Mouse (Mus musculus) CH12.LX (cell line): ENCODE results near the gene 2610301B20Rik. TPM values are rescaled to one million over a fixed set of nuclear protein-coding genes. Genes with fewer than 3 reads are reported as not detected.

Experiments
- DNase-seq: peaks from one replicate; pipeline ENCODE4 v3.0.0-alpha.2; 2013; ENCODE audit errors: extremely low read depth
- H3K27ac ChIP-seq: 2 replicates; pipeline ENCODE4 v1.5.1; 2012; ENCODE audit warnings: low read depth, mild to moderate bottlenecking, control low read depth, moderate library complexity; ENCODE audit not compliant: insufficient read depth
- H3K27me3 ChIP-seq: replicated peaks from 2 replicates; pipeline ENCODE3; 2012; ENCODE audit warnings: inconsistent platforms
- H3K36me3 ChIP-seq, 2 experiments: replicated peaks in 1 of 2; 2 replicates each; pipeline versions ENCODE3 to v1.6.1; 2012; ENCODE audit warnings: inconsistent platforms in 1 of 2, low read length in 1 of 2, mild to moderate bottlenecking in 1 of 2, mixed read lengths in 1 of 2, moderate library complexity in 1 of 2; ENCODE audit not compliant: control insufficient read depth in 1 of 2, insufficient read depth in 1 of 2
- H3K4me1 ChIP-seq, 2 experiments: 2 replicates each; pipeline ENCODE4 v1.6.1; 2012; ENCODE audit warnings: inconsistent platforms in 1 of 2, moderate library complexity in 1 of 2; ENCODE audit not compliant: insufficient read depth in 2 of 2, control insufficient read depth in 1 of 2
- H3K4me2 ChIP-seq: 2 replicates; pipeline ENCODE4 v1.6.1; 2012; ENCODE audit warnings: low read depth, mild to moderate bottlenecking, control low read depth; ENCODE audit not compliant: poor library complexity, insufficient read depth, severe bottlenecking
- H3K4me3 ChIP-seq, 3 experiments: fragments of 150-350 bp in 1 of 3; sonication (generic) in 1 of 3; replicated peaks in 1 of 3; 2 replicates each; pipeline versions ENCODE3 to v1.5.1; 2011 to 2012; ENCODE audit warnings: low read depth in 2 of 3, low read length in 2 of 3, mild to moderate bottlenecking in 2 of 3, moderate library complexity in 2 of 3, control low read depth in 1 of 3, improper control_type of control experiment in 1 of 3, inconsistent platforms in 1 of 3, mixed read lengths in 1 of 3; ENCODE audit not compliant: poor library complexity in 1 of 3
- H3K79me2 ChIP-seq: replicated peaks from 2 replicates; pipeline ENCODE4 v1.6.1; 2012; ENCODE audit warnings: mild to moderate bottlenecking, moderate library complexity; ENCODE audit not compliant: control insufficient read depth, poor library complexity, insufficient read depth, severe bottlenecking; ENCODE audit errors: extremely low read depth
- H3K9ac ChIP-seq: 2 replicates; pipeline ENCODE4 v1.6.1; 2012; ENCODE audit warnings: low read depth, mild to moderate bottlenecking, control low read depth, moderate library complexity; ENCODE audit not compliant: insufficient read depth
- H3K9me3 ChIP-seq: replicated peaks from 2 replicates; pipeline ENCODE3; 2012; ENCODE audit warnings: low read length, inconsistent platforms, mixed read lengths
- BHLHE40 ChIP-seq: IDR thresholded peaks from 2 replicates; pipeline ENCODE4 v1.6.1; 2011; ENCODE audit warnings: mild to moderate bottlenecking, low read depth, low read length, improper control_type of control experiment
- CHD2 ChIP-seq: IDR thresholded peaks from 2 replicates; pipeline ENCODE4 v1.6.1; 2011; ENCODE audit warnings: low read length, improper control_type of control experiment
- CTCF ChIP-seq, 2 experiments: IDR thresholded peaks in 1 of 2; conservative IDR thresholded peaks in 1 of 2; 2 replicates each; pipeline ENCODE4 v1.5.1; 2011 to 2012; ENCODE audit warnings: low read depth in 2 of 2, low read length in 2 of 2, improper control_type of control experiment in 1 of 2, inconsistent platforms in 1 of 2, mild to moderate bottlenecking in 1 of 2, moderate library complexity in 1 of 2
- EP300 ChIP-seq: IDR thresholded peaks from 2 replicates; pipeline ENCODE4 v1.6.1; 2011; ENCODE audit warnings: low read length, improper control_type of control experiment
- ETS1 ChIP-seq: conservative IDR thresholded peaks from 2 replicates; pipeline ENCODE4 v1.6.1; 2012; ENCODE audit warnings: low read depth, mild to moderate bottlenecking, inconsistent platforms, low read length, improper control_type of control experiment, moderate library complexity
- GABPA ChIP-seq: IDR thresholded peaks from 2 replicates; pipeline ENCODE4 v1.6.1; 2012; ENCODE audit warnings: low read depth, low read length, improper control_type of control experiment, inconsistent platforms; ENCODE audit not compliant: insufficient replicate concordance
- HCFC1 ChIP-seq: IDR thresholded peaks from 2 replicates; pipeline ENCODE4 v1.6.1; 2012; ENCODE audit warnings: low read depth, mild to moderate bottlenecking, inconsistent platforms, low read length, improper control_type of control experiment
- IRF4 ChIP-seq: IDR thresholded peaks from 2 replicates; pipeline ENCODE4 v1.6.1; 2014; ENCODE audit warnings: low read depth, mild to moderate bottlenecking, inconsistent platforms, low read length, improper control_type of control experiment
- JUND ChIP-seq: conservative IDR thresholded peaks from 2 replicates; pipeline ENCODE4 v1.6.1; 2011; ENCODE audit warnings: low read depth, low read length, improper control_type of control experiment
- MAX ChIP-seq: IDR thresholded peaks from 2 replicates; pipeline ENCODE4 v1.6.1; 2011; ENCODE audit warnings: low read length, improper control_type of control experiment
- MXI1 ChIP-seq: IDR thresholded peaks from 2 replicates; pipeline ENCODE4 v1.6.1; 2011; ENCODE audit warnings: mild to moderate bottlenecking, low read depth, low read length, improper control_type of control experiment
- MYC ChIP-seq: IDR thresholded peaks from 2 replicates; pipeline ENCODE4 v1.6.1; 2011; ENCODE audit warnings: low read depth, mild to moderate bottlenecking, improper control_type of control experiment, low read length
- NELFE ChIP-seq: IDR thresholded peaks from 2 replicates; pipeline ENCODE4 v1.6.1; 2011; ENCODE audit warnings: low read depth, low read length, improper control_type of control experiment
- POLR2A ChIP-seq: IDR thresholded peaks from 2 replicates; pipeline ENCODE4 v1.6.1; 2011; ENCODE audit warnings: low read depth, mild to moderate bottlenecking, improper control_type of control experiment, low read length
- POLR2AphosphoS2 ChIP-seq: IDR thresholded peaks from 2 replicates; pipeline ENCODE4 v1.6.1; 2011; ENCODE audit warnings: low read depth, low read length, improper control_type of control experiment
- SMC3 ChIP-seq: IDR thresholded peaks from 2 replicates; pipeline ENCODE4 v1.6.1; 2011; ENCODE audit warnings: low read depth, low read length, improper control_type of control experiment
- TCF12 ChIP-seq: IDR thresholded peaks from 2 replicates; pipeline ENCODE4 v1.6.1; 2014; ENCODE audit warnings: low read depth, mild to moderate bottlenecking, inconsistent platforms, low read length, improper control_type of control experiment
- UBTF ChIP-seq: IDR thresholded peaks from 2 replicates; pipeline ENCODE4 v1.6.1; 2012; ENCODE audit warnings: low read depth, mild to moderate bottlenecking, inconsistent platforms, low read length, improper control_type of control experiment, moderate library complexity
- USF2 ChIP-seq: conservative IDR thresholded peaks from 2 replicates; pipeline ENCODE4 v1.6.1; 2011; ENCODE audit warnings: low read depth, low read length, improper control_type of control experiment
- ZMIZ1 ChIP-seq: IDR thresholded peaks from 2 replicates; pipeline ENCODE4 v1.6.1; 2012; ENCODE audit warnings: low read depth, mild to moderate bottlenecking, inconsistent platforms, low read length, improper control_type of control experiment
- dilution Hi-C: fragments of 300-500 bp; cut with MboI; formaldehyde crosslinking; loops from 2 replicates; pipeline ENCODE4 v1.14.3; 2020; ENCODE audit warnings: low sequenced_read_pairs; ENCODE audit not compliant: extremely low pct_unique_long_range_greater_than_20kb, extremely low pct_ligation_motif_present
- in situ Hi-C: fragments of 300-500 bp; cut with MboI; formaldehyde crosslinking; loops from 3 replicates; pipeline ENCODE4 v1.14.3; 2019; ENCODE audit warnings: low sequenced_read_pairs, low pct_ligation_motif_present, low pct_unique_long_range_greater_than_20kb, mixed read lengths
- polyA plus RNA-seq: library from polyadenylated mRNA; unstranded; fragments of >175 nt; gene quantifications from 2 replicates; pipeline ENCODE4 v1.2.1, GENCODE M21; 2012; ENCODE audit warnings: low read depth; ENCODE audit not compliant: insufficient read length
- total RNA-seq, 2 experiments: library from RNA; depleted of rRNA; stranded (reverse); fragments of 300-350 nt in 1 of 2; fragments of >200 nt in 1 of 2; gene quantifications; 2 replicates each; pipeline ENCODE4 v1.2.3; 2012 to 2014

The 2610301B20Rik gene
- total and polyA plus RNA-seq, 3 experiments = 7.9 to 27.4 (median 22.5) TPM

- no peak overlapping the region for H3K9ac ChIP-seq
- H3K27me3 ChIP-seq = no peaks in the 10 kb centered on the region
- peaks cover 18 to 36% of the 10 kb centered on the region in 2 experiments for H3K36me3 ChIP-seq
- in situ Hi-C loops = no loop called here
- no peak overlapping the region for H3K4me3 ChIP-seq
- dilution Hi-C loops = no loop called here
- peaks cover 9% of the 10 kb centered on the region for H3K9me3 ChIP-seq
- no peaks in the 10 kb centered on the region for H3K79me2 ChIP-seq
- H3K27ac ChIP-seq = no peak overlapping the region
- TF ChIP-seq HCFC1 (no peak), IRF4 (no peak), BHLHE40 (no peak), EP300 (no peak), UBTF (no peak), POLR2A (no peak), POLR2AphosphoS2 (no peak), CHD2 (no peak), ZMIZ1 (no peak), CTCF (conservative IDR thresholded peaks at IDR 0.05 in 1 of 2, IDR thresholded peaks at IDR 0.05 in 1 of 2; ENCODE audit: low read depth in 2 of 2, low read length in 2 of 2) (no peak), MAX (no peak), GABPA (no peak), MXI1 (no peak), SMC3 (no peak), JUND (no peak), USF2 (no peak)
- H3K4me2 ChIP-seq = no peak overlapping the region
- no peak for DNase-seq
- no peaks in the 10 kb centered on the region for H3K4me1 ChIP-seq
These were observed 14.5 kb downstream of the 2610301B20Rik start for GRCm38 (mm10) chr4:10888835-10889234.

- in situ Hi-C loops = no loop called here
- no peaks in the 10 kb centered on the region for H3K27me3 ChIP-seq
- no peaks in the 10 kb centered on the region for H3K79me2 ChIP-seq
- H3K4me2 ChIP-seq = no peak overlapping the region
- TF ChIP-seq TCF12 = no peak
- no peak for TF ChIP-seq NELFE
- TF ChIP-seq ZMIZ1 = no peak
- TF ChIP-seq ETS1 = no peak
- TF ChIP-seq JUND = no peak
- no peak for TF ChIP-seq HCFC1
- no peak for TF ChIP-seq EP300
- TF ChIP-seq MYC = no peak
- TF ChIP-seq, all 38 proteins: peak for 0
- Histone ChIP-seq H3K27ac (no peak overlapping the region), H3K4me1 (0 out of 4 replicates have a peak, but pooled peaks cover 0 to 7% of the 10 kb centered on the region in 2 experiments), H3K4me3 (no peak overlapping the region), H3K9ac (no peak overlapping the region), H3K36me3 (peaks cover 13 to 49% of the 10 kb centered on the region in 2 experiments), H3K9me3 (no peaks in the 10 kb centered on the region)
- no peak for DNase-seq
- dilution Hi-C loops = no loop called here
These were observed 22.0 kb downstream of the 2610301B20Rik start for GRCm38 (mm10) chr4:10896262-10896661.
